Mouse (Mus musculus): ENCODE measurements around the gene Anxa9.

DNA sequence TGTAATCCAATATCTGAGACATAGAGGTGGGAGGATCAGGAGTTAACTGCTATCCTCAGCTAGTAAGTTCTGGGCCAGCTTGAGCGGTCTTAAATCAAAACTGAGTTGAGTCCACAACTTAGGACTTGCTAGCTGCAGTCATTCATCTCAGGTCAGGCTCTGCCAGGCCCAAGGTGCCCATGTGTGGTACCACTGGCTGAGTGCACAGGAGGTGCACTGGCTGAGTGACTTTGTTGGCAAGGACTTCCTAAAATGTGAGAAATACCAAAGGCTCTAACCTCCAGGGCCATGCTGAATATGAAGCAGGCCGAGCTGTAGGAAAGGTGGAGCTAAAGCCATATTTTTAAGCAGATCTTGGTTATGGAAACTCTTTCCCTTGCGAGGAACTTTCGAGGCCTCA, 30.4 kb upstream of the Anxa9 start:
- TF ChIP-seq POLR2A (IDR thresholded peaks at IDR 0.05; ENCODE audit: low read depth, low read length), result no peak
- TF ChIP-seq USF1 (IDR thresholded peaks at IDR 0.05; ENCODE audit: low read depth, low read length), result no peak
- TF ChIP-seq MAFK (IDR thresholded peaks at IDR 0.05; ENCODE audit: insufficient replicate concordance, low read length), result no peak
- no peak for TF ChIP-seq USF2 (conservative IDR thresholded peaks at IDR 0.05; ENCODE audit: low read depth, low read length)
- no peak for TF ChIP-seq CTCF (conservative IDR thresholded peaks at IDR 0.05 in 1 of 2, IDR thresholded peaks at IDR 0.05 in 1 of 2; ENCODE audit: low read depth in 2 of 2, low read length in 2 of 2)
- no peak for TF ChIP-seq RCOR1 (conservative IDR thresholded peaks at IDR 0.05; ENCODE audit: low read depth, low read length)
- no peak for TF ChIP-seq ELF1 (IDR thresholded peaks at IDR 0.05; ENCODE audit: low read depth, low read length)
- TF ChIP-seq ZC3H11A (IDR thresholded peaks at IDR 0.05; ENCODE audit: low read depth, low read length), result no peak
- TF ChIP-seq SIN3A (IDR thresholded peaks at IDR 0.05; ENCODE audit: low read length), result no peak
- no peak for TF ChIP-seq MYC (IDR thresholded peaks at IDR 0.05; ENCODE audit: low read depth, low read length)
- TF ChIP-seq ETS1 (conservative IDR thresholded peaks at IDR 0.05; ENCODE audit: low read depth, low read length), result no peak

Data from CH12.LX (cell line).